15 mouse cellular contexts compared by ENCODE assay signal in genomic region chr10:117119531-117119930, GRCm38 (mm10). TPM values are rescaled to one million over a fixed set of nuclear protein-coding genes. Genes with fewer than 3 reads are reported as not detected.
DNase-seq lines count a peak whose midpoint lies in the region; ATAC-seq lines count a peak whose summit lies in the region.
"Had no signal": no experiment of that assay in that cellular context is flagged by ENCODE, and none has a peak within 500 bp of the region (broad histone marks: within the 10 kb centered on the region; RNA-seq: fewer than 3 reads in every experiment).

No protein-coding gene starts in this region.

- H3K4me1 ChIP-seq in kidney, embryonic 15.5 days: peaks cover 19% of the 10 kb centered on the region; the same call in 1 of the 2 replicates

- no peak overlapping the region for H3K27ac ChIP-seq in kidney, embryonic 15.5 days
- H3K27ac ChIP-seq: embryonic facial prominence, embryonic 15.5 days; intestine, embryonic 15.5 days; limb, embryonic 12.5 days; neural tube, embryonic 12.5 days had no signal

- H3K27me3 ChIP-seq in kidney, embryonic 15.5 days: no peaks in the 10 kb centered on the region
- H3K27me3 ChIP-seq: embryonic facial prominence, embryonic 15.5 days; intestine, embryonic 15.5 days; limb, embryonic 12.5 days; neural tube, embryonic 12.5 days had no signal

- no peak overlapping the region for H3K4me2 ChIP-seq in kidney, embryonic 15.5 days
- H3K4me2 ChIP-seq: embryonic facial prominence, embryonic 15.5 days; intestine, embryonic 15.5 days; limb, embryonic 12.5 days; neural tube, embryonic 12.5 days had no signal

- H3K4me3 ChIP-seq in kidney, embryonic 15.5 days (replicated peaks): no peak overlapping the region
- H3K4me3 ChIP-seq: embryonic facial prominence, embryonic 15.5 days; intestine, embryonic 15.5 days; limb, embryonic 12.5 days; neural tube, embryonic 12.5 days had no signal

- no peak for DNase-seq in frontal cortex, postnatal 14 days (ENCODE audit: low spot score in 2 of 2)
- peak; percentile 27 to 52 for DNase-seq in left cerebral cortex, postnatal 14 days (ENCODE audit: low spot score in 2 of 2)
- DNase-seq in left cerebral cortex, postnatal 4 days: no peak
- DNase-seq in brain, adult 2 months (ENCODE audit: low read depth, low spot score): peak; percentile 77
- DNase-seq in naive thymus-derived CD4-positive, alpha-beta T cell, adult 2 months (ENCODE audit: low read depth): peak; percentile 68
- DNase-seq in ovary, postnatal 10 days (ENCODE audit: low spot score): no peak
- DNase-seq: B cell, adult 2 months; cerebellum, postnatal 14 days; gastrocnemius, postnatal 14 days had no signal

- intact Hi-C loops in left cerebral cortex, postnatal 14 days (cut with DNase I): no loop called here
- intact Hi-C loops in left cerebral cortex, postnatal 4 days (cut with DNase I): no loop called here

- WGBS in kidney, embryonic 15.5 days: 64% methylated on average over 11 of the region's 11 CpGs

- no peaks in the 10 kb centered on the region for H3K9me3 ChIP-seq in kidney, embryonic 15.5 days (replicated peaks)
- H3K9me3 ChIP-seq: embryonic facial prominence, embryonic 15.5 days; intestine, embryonic 15.5 days; limb, embryonic 12.5 days; neural tube, embryonic 12.5 days had no signal

- ATAC-seq in frontal cortex, adult (ENCODE audit: low TSS enrichment): peak; percentile 92
- no peak for ATAC-seq in kidney, embryonic 15.5 days (replicated peaks; ENCODE audit: low FRiP score)
- ATAC-seq: intestine, embryonic 15.5 days had no signal

- H3K36me3 ChIP-seq in kidney, embryonic 15.5 days: peaks cover 8% of the 10 kb centered on the region; the same call in 1 of the 2 replicates
- H3K36me3 ChIP-seq: embryonic facial prominence, embryonic 15.5 days; intestine, embryonic 15.5 days; neural tube, embryonic 12.5 days had no signal

- no peak overlapping the region for H3K9ac ChIP-seq in kidney, embryonic 15.5 days
- H3K9ac ChIP-seq: embryonic facial prominence, embryonic 15.5 days; intestine, embryonic 15.5 days; limb, embryonic 12.5 days; neural tube, embryonic 12.5 days had no signal

RNA-seq across cellular contexts. Expression of gene Frs2, which starts 28.8 kb away (rescaled TPM):
- 10 to 100 TPM; 28.3 to 29.3 TPM for total RNA-seq in left cerebral cortex, postnatal 14 days (2021)
- 10 to 100 TPM; 30.6 to 32.0 TPM for total RNA-seq in left cerebral cortex, postnatal 4 days (2021)
- polyA plus RNA-seq in kidney, embryonic 15.5 days (2015; fragmentation: Nextera tagmentation; extraction: Ambion mirVana): 17.0 and 17.8 TPM in 2 replicates

RNA-seq across cellular contexts. Expression of gene Cct2, which starts 55.9 kb away (rescaled TPM):
- total RNA-seq in left cerebral cortex, postnatal 14 days (2021): 100 to 1,000 TPM; 186 to 187 TPM
- 100 to 1,000 TPM; 282 to 298 TPM for total RNA-seq in left cerebral cortex, postnatal 4 days (2021)
- 258 and 266 TPM in 2 replicates for polyA plus RNA-seq in kidney, embryonic 15.5 days (2015; fragmentation: Nextera tagmentation; extraction: Ambion mirVana)

Comparison
In these comparisons a context has a peak if more than half of its experiments do, and no peak if none do; other contexts are left out.
1. DNase-seq: peak in left cerebral cortex, postnatal 14 days (2 of 2), brain, adult 2 months (single experiment) and naive thymus-derived CD4-positive, alpha-beta T cell, adult 2 months (single experiment); none in frontal cortex, postnatal 14 days (0 of 2), left cerebral cortex, postnatal 4 days (single experiment) and ovary, postnatal 10 days (single experiment).